Mouse (Mus musculus): ENCODE measurements around the gene Spata9.

- TF ChIP-seq POLR2AphosphoS2 (IDR thresholded peaks at IDR 0.05; ENCODE audit: insufficient read length, low read depth) (no peak), POLR2A (IDR thresholded peaks at IDR 0.05; ENCODE audit: insufficient read length, low read depth) (no peak), MAX (IDR thresholded peaks at IDR 0.05; ENCODE audit: low read depth) (no peak), E2F4 (IDR thresholded peaks at IDR 0.05; ENCODE audit: insufficient read depth) (no peak)
Measured at GRCm38 (mm10) chr13:75976218-75976617, 9.3 kb downstream of the Spata9 start.

All from myocyte (in vitro differentiated cells).